Mouse (Mus musculus): ENCODE measurements at regions not wholly inside any gene's neighbourhood (a gene's known extent, or its start where the extent isn't known, plus 50 kb on each side); places are given as distances from the start of the nearest gene placed in this dataset.

- no peak for DNase-seq (ENCODE audit: low spot score)
Measured at GRCm38 (mm10) chr3:115655020-115655419, 59.9 kb downstream of the S1pr1 start.

GRCm38 (mm10) chr3:115652236-115652635, 62.6 kb downstream of the S1pr1 start:
- no peak for DNase-seq (ENCODE audit: low spot score)

- no peak for DNase-seq (ENCODE audit: low spot score)
Measured at GRCm38 (mm10) chr3:115649338-115650117, 65.3 kb downstream of the S1pr1 start.

GRCm38 (mm10) chr3:115646993-115647392, 67.9 kb downstream of the S1pr1 start:
- DNase-seq (ENCODE audit: low spot score), result no peak

GRCm38 (mm10) chr3:115644307-115644706, 70.6 kb downstream of the S1pr1 start:
- no peak for DNase-seq (ENCODE audit: low spot score)

- DNase-seq (ENCODE audit: low spot score), result peak; percentile 68
Measured at GRCm38 (mm10) chr3:115642846-115643260, 72.0 kb downstream of the S1pr1 start.

GRCm38 (mm10) chr3:115642001-115642845, 72.6 kb downstream of the S1pr1 start:
- no peak for DNase-seq (ENCODE audit: low spot score)

GRCm38 (mm10) chr3:115641411-115641810, 73.5 kb downstream of the S1pr1 start:
- DNase-seq (ENCODE audit: low spot score), result no peak

GRCm38 (mm10) chr3:115635487-115635886, 79.4 kb downstream of the S1pr1 start:
- DNase-seq (ENCODE audit: low spot score), result no peak

- DNase-seq (ENCODE audit: low spot score), result no peak
Measured at GRCm38 (mm10) chr3:115635081-115635480, 79.8 kb downstream of the S1pr1 start.

- no peak for DNase-seq (ENCODE audit: low spot score)
Measured at GRCm38 (mm10) chr3:115632417-115632743, 82.5 kb downstream of the S1pr1 start.

- DNase-seq (ENCODE audit: low spot score), result no peak
Measured at GRCm38 (mm10) chr3:115631573-115632416, 83.1 kb downstream of the S1pr1 start.

GRCm38 (mm10) chr3:115622920-115623319, 92.0 kb downstream of the S1pr1 start:
- DNase-seq (ENCODE audit: low spot score), result no peak

- peak; percentile 59 for DNase-seq (ENCODE audit: low spot score)
Measured at GRCm38 (mm10) chr3:115622300-115622699, 92.6 kb downstream of the S1pr1 start.

GRCm38 (mm10) chr3:115619970-115620369, 94.9 kb downstream of the S1pr1 start:
- DNase-seq (ENCODE audit: low spot score), result no peak

- peak; percentile 33 for DNase-seq (ENCODE audit: low spot score)
Measured at GRCm38 (mm10) chr3:115615994-115616598, 98.8 kb downstream of the S1pr1 start.

GRCm38 (mm10) chr3:115612859-115613258, 102.0 kb downstream of the S1pr1 start:
- no peak for DNase-seq (ENCODE audit: low spot score)

- no peak for DNase-seq (ENCODE audit: low spot score)
Measured at GRCm38 (mm10) chr3:115608087-115608486, 106.8 kb downstream of the S1pr1 start.

- no peak for DNase-seq (ENCODE audit: low spot score)
Measured at GRCm38 (mm10) chr3:115604734-115605279, 110.1 kb downstream of the S1pr1 start.

- no peak for DNase-seq (ENCODE audit: low spot score)
Measured at GRCm38 (mm10) chr3:115604267-115604666, 110.6 kb downstream of the S1pr1 start.

- DNase-seq (ENCODE audit: low spot score), result no peak
Measured at GRCm38 (mm10) chr3:115603803-115604202, 111.1 kb downstream of the S1pr1 start.

- no peak for DNase-seq (ENCODE audit: low spot score)
Measured at GRCm38 (mm10) chr3:115599281-115599680, 115.6 kb downstream of the S1pr1 start.
